Mouse (Mus musculus): ENCODE data around the gene Smu1.

Gene Smu1

DNA sequence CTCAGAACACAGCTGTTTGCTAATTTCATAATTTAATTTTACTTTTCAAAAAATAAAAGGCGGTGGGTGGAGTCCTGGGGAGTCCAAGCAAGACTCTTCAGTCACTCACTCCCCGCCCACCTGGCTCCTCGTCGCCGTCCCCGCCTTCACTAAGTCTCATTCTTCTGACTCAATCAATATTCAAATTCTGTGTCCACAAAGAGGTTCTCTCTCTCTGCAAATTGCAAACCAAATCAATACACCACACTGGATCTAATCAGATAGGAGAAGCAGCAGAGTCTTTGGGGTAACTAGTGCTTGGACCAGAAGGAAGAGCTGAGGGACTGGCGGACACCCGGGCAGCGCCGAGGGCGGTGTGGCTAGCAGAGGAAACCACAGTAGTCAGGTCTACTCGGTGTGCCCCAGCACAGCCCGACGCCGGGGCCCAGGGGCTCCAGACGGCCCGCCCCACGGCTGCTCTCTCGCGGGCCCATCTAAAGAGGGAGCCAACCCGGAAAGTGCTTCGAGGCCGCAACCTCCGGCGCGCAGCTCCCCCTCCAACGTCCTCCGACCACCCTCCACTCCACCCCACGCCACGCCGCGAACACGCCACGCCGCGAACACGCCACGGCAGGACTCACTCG lies 455 bp downstream of the Smu1 start:
- DNase-seq (ENCODE audit: low read depth, low spot score): peak; percentile 65

GRCm38 (mm10) chr4:40735351-40735750 lies 22.4 kb downstream of the Smu1 start:
- DNase-seq (ENCODE audit: low read depth, low spot score): no peak

- no peak for DNase-seq (ENCODE audit: low read depth, low spot score)
Measured at GRCm38 (mm10) chr4:40731262-40731661, 26.5 kb downstream of the Smu1 start.

- peak; percentile 45 for DNase-seq (ENCODE audit: low read depth, low spot score)
Measured at GRCm38 (mm10) chr4:40727247-40727646, 30.5 kb downstream of the Smu1 start.

- DNase-seq (ENCODE audit: low read depth, low spot score): no peak
Measured at GRCm38 (mm10) chr4:40725554-40725953, 32.2 kb downstream of the Smu1 start.

DNA sequence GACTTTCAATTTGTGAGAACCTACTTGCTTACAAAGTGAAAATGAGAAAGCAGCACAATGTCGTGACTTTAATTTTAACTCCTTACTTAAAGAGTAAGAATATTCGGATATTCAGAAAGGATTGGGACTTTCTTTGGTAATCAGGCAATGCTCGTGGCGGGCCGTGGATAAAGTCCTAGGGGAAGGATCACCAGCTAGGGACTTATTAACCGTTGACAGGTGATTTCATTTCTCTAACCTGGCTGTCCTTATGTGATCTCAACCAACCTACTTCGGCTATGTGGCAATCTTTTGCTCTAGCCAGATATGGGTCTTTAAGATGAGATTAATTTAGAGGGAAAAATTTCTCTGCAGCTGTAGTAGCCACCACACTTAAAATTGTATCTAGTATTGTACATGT lies 32.6 kb downstream of the Smu1 start:
- DNase-seq (ENCODE audit: low read depth, low spot score): no peak

DNA sequence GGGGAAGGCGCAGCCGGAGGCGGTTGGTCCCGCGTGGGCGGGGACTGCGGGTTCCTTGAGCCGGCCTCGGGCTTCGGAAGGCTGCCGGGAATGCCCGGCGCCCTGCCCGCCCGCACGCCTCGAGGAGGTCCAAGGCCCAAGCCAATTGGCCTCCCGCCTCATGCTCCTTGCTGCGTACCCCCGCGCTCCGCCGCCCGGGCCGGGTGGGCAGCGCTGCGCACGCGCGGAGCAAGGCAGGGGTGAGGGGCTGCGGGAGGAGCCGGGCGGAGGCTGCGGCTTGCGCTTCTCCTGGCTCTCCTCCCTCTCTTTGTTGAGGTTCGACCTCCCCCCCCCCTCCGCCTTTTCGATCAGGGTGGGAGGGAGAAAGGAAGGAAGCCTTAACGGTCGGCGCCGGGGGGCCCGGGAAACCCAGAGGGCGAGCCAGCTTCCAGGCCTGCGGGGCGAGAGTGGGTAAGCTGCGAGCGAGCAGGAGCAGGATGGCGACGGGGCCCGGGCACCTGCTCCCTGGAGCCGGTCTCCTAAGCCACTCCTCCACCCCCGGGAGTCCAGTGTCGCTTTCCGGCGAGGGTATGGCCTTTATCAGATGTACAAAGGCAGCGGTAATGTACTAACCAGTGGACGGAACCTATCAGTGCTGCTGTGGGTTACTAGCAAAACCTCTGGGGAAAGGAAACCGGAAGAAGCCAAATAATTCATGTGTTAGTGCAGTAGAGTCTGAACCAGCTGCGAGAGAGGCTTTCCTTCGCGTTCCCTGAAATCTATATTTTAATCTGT lies 34.8 kb downstream of the Smu1 start:
- DNase-seq (ENCODE audit: low read depth, low spot score): peak; percentile 87

- DNase-seq (ENCODE audit: low read depth, low spot score): peak; percentile 98
Measured at GRCm38 (mm10) chr4:40722011-40722666, 35.6 kb downstream of the Smu1 start, which contains the start of gene Dnaja1. Dnaja1 (plus strand) TSS chr4:40722150.

DNA sequence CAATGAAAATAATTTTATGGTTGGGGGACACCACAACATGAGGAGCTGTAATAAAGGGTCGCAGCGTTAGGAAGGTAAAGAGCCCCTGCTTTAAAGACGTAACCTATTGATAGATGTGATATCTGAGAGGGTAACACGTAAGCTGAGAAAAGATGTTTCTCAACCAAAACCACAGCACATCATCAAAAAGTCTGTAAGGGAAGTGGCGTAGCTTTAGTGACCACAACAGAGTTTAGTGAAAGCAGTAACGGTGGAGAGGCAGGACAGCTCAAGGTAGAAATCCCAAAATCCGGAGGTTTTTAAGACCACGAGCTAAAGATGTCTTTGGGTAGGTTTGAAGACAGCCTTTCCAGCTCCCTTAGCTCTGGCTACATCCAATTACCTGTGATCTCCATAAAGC lies 36.8 kb downstream of the Smu1 start:
- DNase-seq (ENCODE audit: low read depth, low spot score): peak; percentile 82

DNA sequence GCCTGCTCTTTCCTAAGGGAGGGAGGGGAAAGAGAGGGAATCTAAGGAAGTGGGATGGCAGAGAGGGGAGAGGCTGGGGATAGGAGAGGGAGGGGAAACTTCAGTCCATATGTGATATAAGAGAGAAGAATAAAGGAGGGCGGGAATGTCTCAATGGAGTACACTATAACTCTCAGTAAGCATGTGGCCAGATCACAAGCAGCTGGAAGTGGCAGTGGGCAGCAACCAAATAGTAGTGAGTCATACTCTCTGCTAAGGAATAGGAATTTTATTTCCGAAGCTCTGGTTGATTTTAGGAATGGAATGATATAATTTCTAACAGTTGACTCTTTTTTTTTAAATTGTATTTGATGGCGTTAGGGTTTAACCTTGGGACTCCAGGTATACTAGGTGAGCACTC lies 40.6 kb downstream of the Smu1 start:
- no peak for DNase-seq (ENCODE audit: low read depth, low spot score)

DNA sequence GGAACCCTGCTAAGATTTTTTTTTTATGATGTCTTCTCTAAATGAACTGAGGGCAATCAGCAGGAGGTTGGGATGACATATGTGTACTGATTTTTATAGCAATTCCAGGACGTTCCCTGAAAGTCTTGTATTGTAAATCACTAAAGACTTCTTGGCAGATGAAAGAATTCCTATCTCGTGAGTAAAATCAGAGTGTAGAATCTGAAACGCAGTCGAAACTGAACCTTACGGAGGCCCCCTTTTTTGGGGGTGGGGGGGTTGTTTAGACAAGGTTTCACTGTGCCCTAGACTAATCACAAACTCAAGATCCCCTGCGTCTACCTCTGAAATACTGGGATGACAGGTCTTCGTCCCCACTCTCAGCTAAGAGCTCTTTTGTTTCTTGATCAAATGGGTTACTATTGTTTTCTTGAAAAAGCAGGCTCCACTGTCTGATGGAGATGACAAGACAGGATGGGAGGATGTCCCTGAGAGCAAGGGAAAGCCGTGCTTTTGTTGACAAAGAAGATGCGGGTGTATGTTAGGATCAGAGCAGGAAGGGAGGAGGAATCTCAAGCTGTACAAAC lies 53.9 kb downstream of the Smu1 start:
- DNase-seq (ENCODE audit: low read depth, low spot score): no peak

- DNase-seq (ENCODE audit: low read depth, low spot score): peak; percentile 97
Measured at GRCm38 (mm10) chr4:40702797-40703709, 54.7 kb downstream of the Smu1 start, which contains the start of gene Aptx. Aptx (minus strand) TSS chr4:40703194.

DNA sequence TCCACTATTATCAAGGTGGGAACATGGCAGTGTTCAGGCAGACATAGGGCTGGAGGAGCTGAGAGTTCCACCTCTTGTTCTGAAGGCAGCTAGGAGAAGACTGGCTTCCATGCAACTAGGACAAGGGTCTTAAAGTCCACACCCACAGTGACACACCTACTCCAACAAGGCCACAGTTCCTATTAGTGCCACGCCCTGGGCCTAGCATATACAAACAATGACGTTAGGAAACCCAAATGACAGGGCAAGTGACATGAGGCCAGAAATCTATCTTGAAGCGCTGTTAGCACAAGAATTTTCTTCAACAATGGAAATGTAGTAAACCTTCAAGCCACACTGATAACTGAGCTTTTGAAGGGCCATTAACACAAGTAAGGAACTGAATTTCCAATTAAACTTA lies 55.9 kb downstream of the Smu1 start:
- DNase-seq (ENCODE audit: low read depth, low spot score): no peak

GRCm38 (mm10) chr4:40700216-40700615 lies 57.5 kb downstream of the Smu1 start:
- DNase-seq (ENCODE audit: low read depth, low spot score): no peak

- DNase-seq (ENCODE audit: low read depth, low spot score): no peak
Measured at GRCm38 (mm10) chr4:40697059-40697458, 60.7 kb downstream of the Smu1 start.

GRCm38 (mm10) chr4:40691100-40691499 lies 66.6 kb downstream of the Smu1 start:
- DNase-seq (ENCODE audit: low read depth, low spot score): no peak
